Mouse (Mus musculus): ENCODE measurements at regions not wholly inside any gene's neighbourhood (a gene's known extent, or its start where the extent isn't known, plus 50 kb on each side); places are given as distances from the start of the nearest gene placed in this dataset.
"Not testable (repeated sequence)": the region's sequence is repeated elsewhere in the genome, so short reads cannot be mapped to it uniquely, and the experiment has no call there.

DNA sequence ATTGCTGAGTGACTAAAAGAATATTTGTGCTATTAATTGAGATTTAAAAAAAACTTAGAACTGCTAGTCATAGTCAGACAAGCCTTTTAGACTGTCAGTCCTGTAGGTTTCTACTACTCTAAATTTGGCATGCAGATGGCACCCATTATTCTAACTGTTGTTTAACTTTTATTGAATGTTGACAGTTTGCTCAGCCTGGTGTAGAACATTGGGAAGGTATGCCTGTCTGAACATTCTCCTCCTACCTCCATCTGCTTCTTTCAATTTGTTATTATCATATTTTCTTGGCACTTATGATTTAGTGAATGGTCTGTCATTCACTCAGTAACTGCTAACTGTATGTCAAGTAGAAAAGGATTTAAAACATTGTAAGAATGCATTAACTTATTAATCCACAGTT is 130.9 kb downstream of the Gmnc start:
- DNase-seq (ENCODE audit: low spot score in 2 of 2), result no peak

DNA sequence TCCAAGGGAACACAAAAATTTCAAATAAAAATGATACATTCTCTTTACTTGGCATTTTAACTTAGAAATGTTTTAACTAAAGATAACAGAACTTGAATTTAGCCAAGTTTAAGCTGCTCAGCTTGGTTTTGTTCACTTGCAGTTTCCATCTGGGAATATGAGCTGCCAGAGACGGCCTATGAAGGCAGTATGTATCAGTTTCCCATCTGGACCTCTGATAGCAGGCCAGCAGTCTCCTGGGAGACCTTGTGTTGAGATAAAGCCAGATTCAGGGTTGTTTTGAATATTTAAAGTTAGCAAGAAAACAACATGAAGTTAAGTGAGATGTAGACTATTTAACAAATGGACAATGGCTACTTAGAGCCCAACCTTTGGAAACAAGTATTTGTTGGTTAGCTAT is 142.3 kb downstream of the Gmnc start:
- DNase-seq (ENCODE audit: low spot score in 2 of 2), result peak; percentile 43 to 47

DNA sequence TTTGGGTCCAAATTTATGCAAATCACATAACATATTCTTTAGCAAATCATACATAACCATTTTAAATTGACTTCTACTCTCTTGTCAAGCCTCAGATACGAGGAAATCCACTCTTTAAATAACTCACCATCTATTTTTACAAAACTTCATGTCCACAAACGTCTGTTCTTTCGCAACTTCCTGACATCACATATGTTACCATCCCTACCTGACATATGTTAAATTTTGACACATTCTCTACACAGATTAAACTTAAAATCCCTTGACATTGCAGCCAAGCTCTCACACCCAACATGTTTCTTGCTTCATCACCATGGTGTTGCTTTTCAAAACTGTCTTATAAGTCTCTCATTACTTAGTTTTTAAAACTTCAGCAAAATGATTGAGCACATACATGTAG is 164.4 kb downstream of the Gmnc start:
- no peak for DNase-seq (ENCODE audit: low spot score in 2 of 2)

DNA sequence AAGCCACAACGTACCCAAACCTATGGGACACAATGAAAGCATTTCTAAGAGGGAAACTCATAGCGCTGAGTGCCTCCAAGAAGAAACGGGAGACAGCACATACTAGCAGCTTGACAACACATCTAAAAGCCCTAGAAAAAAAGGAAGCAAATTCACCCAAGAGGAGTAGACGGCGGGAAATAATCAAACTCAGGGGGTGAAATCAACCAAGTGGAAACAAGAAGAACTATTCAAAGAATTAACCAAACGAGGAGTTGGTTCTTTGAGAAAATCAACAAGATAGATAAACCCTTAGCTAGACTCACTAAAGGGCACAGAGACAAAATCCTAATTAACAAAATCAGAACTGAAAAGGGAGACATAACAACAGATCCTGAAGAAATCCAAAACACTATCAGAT is 180.3 kb downstream of the Gmnc start:
- not testable (repeated sequence) for DNase-seq (ENCODE audit: low spot score in 2 of 2)

DNA sequence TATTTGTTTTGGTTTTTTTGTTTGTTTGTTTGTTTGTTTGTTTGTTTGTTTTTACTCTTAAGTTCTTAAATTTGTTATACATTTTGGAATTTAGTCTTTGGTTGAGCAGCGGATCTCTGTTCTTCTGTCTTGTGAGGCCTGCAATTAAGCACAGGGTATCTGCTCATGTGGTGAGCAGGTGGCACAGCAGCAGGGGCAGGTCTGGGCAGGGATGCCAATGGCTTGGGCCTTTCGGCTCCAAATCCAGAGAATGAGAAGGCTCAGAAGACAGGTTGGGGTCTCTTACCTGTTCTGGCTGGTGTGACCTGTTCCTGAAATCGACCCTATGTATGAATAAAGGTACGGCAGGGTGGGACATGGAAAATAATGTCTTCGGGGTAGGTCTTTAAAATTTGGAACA is 186.0 kb downstream of the Gmnc start:
- DNase-seq (ENCODE audit: low spot score in 2 of 2), result no peak

DNA sequence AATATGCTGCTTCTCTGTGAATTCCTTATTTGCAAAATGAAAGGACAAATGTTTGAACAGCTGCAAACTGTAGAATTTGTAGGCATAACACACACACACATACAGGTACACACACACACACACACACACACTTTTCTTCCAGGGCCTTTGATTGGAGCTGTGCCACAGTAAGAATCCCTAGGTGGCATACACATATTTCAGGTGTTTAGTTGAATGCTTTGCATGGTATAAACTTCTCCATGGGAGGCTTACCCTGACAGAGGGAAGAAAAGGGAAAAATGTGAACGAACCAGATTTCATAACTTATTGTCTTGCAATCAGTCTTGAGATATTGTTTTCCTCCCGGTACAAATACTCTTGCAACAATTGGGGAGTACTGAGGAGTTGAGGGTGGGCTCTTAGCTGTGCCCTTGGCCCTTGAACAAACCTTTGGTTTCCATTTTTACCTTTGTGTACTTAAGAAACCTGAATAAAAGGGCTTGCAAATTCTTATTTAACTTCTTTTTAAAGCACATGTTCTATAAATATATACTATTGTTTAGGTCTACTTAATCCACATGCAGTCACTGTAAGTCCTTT is 204.3 kb downstream of the Gmnc start:
- DNase-seq (ENCODE audit: low spot score in 2 of 2), result no peak

DNA sequence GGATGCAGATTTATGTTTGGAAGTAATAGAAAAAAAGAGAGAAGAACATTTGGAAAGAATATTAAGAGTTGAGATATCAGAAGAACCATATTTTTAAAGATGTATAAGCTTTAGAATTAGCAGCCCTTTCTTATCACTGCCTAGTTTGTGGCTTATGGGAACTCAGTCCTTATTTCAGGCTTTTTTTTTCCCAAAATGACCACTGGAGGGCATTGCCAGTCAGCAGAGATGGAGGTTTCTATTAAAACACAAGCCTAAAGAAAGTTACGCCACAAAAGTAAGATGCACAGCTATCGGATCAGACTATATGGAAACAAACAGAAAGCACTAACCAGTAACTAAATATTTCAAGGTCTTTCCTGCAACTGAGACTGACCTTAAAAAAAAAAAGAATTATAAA is 200.8 kb downstream of the Il1rap start:
- DNase-seq (ENCODE audit: low spot score in 2 of 2), result peak; percentile 34 to 41

Measured in right cerebral cortex, postnatal 10 days (tissue).